Mouse (Mus musculus) olfactory bulb, adult 2 months (tissue): Measurements from ENCODE around the gene Rab3a. TPM values are rescaled to one million over a fixed set of nuclear protein-coding genes. Genes with fewer than 3 reads are reported as not detected.

Source experiments
- H3K27ac ChIP-seq: fragments of 200-500 bp; 2 replicates; pipeline ENCODE4 v1.5.1; 2012; ENCODE audit warnings: low read depth, low read length; ENCODE audit not compliant: insufficient read depth
- H3K4me1 ChIP-seq: fragments of 200-500 bp; 2 replicates; pipeline ENCODE4 v1.6.1; 2012; ENCODE audit warnings: low read length; ENCODE audit not compliant: control insufficient read depth, insufficient read depth
- H3K4me3 ChIP-seq: fragments of 200-500 bp; 2 replicates; pipeline ENCODE4 v1.5.1; 2012; ENCODE audit warnings: mild to moderate bottlenecking, low read depth, low read length, moderate library complexity; ENCODE audit not compliant: insufficient read depth
- CTCF ChIP-seq: fragments of 200-500 bp; IDR thresholded peaks from 2 replicates; pipeline ENCODE4 v1.5.1; 2012; ENCODE audit warnings: low read depth, mild to moderate bottlenecking, low read length, moderate library complexity; ENCODE audit not compliant: insufficient read depth
- POLR2A ChIP-seq: fragments of 200-500 bp; IDR thresholded peaks from 2 replicates; pipeline ENCODE4 v1.6.1; 2012; ENCODE audit warnings: mild to moderate bottlenecking, low read depth, low read length, moderate library complexity; ENCODE audit not compliant: insufficient read depth
- WGBS: fragments of 180-500 bp; shearing (Covaris S2); methylation state at CpG from one replicate; pipeline ENCODE4 v1.1.7; 2018; 5-methylcytosine and 5-hydroxymethylcytosine counted together
- polyA plus RNA-seq: library from polyadenylated mRNA; stranded (reverse); fragments of >200 nt; gene quantifications from 2 replicates; pipeline ENCODE4 v1.2.4, GENCODE M21; 2012; ENCODE audit warnings: low replicate concordance; ENCODE audit not compliant: missing spikeins, insufficient read depth, insufficient read length

Gene Rab3a
- polyA plus RNA-seq, 1 experiment = 581 TPM

DNA sequence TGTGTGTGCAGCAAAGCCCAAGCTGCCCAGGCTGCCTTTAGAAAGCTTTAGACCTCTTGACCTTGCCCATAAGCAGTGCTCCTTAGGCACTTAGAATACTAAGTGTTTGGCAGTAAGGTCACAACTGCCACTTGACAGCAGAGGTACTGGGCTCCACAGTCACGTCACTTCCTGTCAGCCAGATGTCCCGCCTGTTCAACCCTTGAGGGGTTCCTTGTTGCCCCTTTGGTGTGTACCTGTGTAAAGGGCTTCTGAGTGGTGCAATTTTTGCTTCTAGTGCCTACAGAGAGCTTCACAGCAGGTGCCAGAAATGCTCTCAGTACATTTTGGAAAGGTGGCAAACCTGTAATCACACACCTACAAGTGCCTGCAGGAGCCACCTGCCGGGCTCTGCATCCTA, 16.3 kb upstream of the Rab3a start:
- whole genome bisulfite sequencing = 74% methylated on average over 3 of the region's 3 CpGs
- Histone ChIP-seq H3K4me1 (peaks cover 4% of the 10 kb centered on the region), H3K4me3 (no peak overlapping the region), H3K27ac (no peak overlapping the region)
- TF ChIP-seq CTCF (no peak), POLR2A (no peak)

DNA sequence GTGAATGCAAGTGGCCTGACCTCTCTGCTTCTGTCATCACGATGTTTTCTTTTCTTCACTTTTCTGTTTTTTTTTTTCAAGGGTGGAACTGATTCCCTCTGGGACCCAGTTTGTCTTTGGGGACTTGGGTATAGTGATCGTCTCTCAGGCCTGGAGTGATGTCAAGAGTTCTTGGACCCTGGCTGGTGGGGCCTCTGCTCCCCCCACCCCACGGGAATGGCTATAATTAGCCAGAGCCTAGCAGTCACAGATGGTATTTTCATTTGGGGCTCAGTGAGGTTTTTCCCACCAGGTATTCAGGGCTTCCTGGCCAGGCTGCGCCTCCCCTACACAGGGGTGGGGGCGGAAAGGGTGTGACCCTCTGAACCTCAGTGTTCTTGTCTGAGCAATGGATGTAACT, 12.8 kb upstream of the Rab3a start:
- TF ChIP-seq CTCF = no peak
- no peak for TF ChIP-seq POLR2A

DNA sequence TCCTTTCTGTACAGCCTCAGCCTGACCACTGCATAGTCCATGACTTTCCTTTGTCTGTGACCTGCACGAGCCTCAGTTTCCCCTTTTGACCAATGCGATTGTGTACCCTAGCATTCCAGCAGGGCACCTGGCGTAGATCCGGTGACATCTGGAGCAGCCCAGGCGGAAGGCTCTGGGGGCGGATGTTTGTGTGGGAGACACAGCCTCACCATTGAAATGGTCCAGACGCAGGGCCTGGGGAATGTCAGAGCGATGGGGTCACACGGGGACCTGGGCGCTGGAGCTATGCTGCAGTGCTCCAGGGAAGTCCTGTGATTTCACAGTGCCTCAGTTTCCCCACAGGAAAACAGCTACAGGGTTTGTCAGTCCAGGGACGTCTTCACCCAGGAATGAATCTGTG, 12.3 kb upstream of the Rab3a start:
- WGBS = 77% methylated on average over 11 of the region's 11 CpGs
- TF ChIP-seq CTCF = no peak
- TF ChIP-seq POLR2A = no peak
- no peak overlapping the region for H3K27ac ChIP-seq
- peaks cover 17% of the 10 kb centered on the region for H3K4me1 ChIP-seq
- no peak overlapping the region for H3K4me3 ChIP-seq

More for the DNA sequence above, 12.8 kb upstream of the Rab3a start:
- Histone ChIP-seq H3K4me1 (peaks cover 17% of the 10 kb centered on the region), H3K27ac (no peak overlapping the region), H3K4me3 (no peak overlapping the region)
- 56% methylated on average over 5 of the region's 5 CpGs for WGBS

DNA sequence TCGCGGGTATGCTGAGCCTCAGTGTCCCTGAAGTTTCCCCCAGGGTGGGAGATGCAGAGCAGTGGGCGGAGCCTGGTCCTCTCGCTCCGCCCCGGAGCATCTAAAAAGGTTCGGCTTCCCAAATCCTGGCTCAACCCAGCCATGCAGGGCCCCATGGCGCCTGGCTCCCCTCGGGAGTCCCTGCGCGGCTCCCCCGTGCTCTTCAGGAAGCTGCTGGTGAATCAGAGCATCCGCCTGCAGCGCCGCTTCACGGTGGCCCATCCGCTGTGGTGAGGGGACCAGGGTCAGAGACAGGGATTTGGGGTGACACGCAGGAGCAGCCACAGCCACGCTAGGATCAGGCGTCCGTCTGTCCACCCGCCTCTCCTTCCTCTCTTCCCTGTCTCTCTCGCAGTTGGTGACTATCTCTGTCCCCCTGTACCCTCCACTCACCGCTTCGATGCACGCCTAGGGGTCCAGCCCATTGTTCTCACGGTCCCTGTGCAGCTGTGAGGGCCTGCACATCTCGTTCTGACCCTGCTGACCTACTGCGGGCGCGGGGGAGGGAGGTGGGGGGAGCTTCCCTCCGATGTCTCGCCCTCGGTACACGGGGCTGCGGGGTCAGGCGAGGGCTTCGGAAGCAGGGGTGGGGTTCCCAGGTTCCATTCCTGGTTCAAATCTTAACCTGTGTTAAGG, 11.4 kb upstream of the Rab3a start:
- Histone ChIP-seq H3K27ac (no peak overlapping the region), H3K4me1 (peaks cover 17% of the 10 kb centered on the region), H3K4me3 (peak overlapping the region; percentile 34)
- 14% methylated on average over 38 of the region's 38 CpGs for WGBS
- TF ChIP-seq CTCF (no peak), POLR2A (no peak)

DNA sequence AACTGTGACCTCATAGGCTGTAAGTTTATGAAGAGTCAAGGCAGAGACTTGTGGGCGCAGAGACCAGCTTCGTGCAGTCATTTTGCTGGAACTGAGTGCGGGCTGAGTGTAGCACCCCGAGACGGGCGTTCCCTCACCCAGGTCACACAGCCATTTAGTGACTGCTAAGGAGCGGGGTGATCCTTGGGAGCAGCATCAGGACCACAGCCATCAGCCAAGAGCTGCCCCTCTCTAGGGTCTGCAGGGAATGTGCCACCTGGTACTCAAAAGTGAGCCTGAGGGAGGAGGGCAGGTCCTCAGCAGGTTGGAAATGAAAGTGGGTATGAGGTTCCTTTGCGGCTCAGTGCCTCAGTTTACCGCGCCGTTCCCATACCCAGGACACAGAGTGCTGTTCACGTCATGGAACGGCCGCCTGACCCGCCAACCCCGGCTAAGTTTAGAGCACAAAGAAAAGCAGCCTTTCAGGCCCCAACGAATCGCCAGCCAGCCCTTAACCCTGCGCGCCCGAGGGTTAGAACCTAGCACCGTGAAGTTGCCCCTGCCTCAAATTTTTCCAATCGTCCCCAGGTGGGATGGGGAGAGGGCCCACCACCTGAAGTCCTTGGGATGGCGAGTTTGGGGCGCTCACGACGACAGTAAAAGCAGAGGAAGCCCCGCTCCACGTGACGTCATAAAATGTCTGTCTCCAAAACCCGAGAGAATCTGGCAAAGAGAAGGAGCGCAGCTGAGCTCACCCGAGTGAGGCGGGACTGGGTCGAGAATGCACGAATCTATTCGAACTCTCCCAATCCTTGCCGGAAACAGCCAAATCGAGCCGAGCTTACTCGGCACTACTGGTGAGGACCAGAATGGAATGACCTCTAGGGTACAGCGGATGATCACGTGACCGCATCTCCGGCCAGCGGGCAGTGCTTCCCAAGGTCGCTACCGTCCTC, 10.6 kb upstream of the Rab3a start:
- no peak overlapping the region for H3K27ac ChIP-seq
- H3K4me3 ChIP-seq = peak overlapping the region; percentile 34

DNA sequence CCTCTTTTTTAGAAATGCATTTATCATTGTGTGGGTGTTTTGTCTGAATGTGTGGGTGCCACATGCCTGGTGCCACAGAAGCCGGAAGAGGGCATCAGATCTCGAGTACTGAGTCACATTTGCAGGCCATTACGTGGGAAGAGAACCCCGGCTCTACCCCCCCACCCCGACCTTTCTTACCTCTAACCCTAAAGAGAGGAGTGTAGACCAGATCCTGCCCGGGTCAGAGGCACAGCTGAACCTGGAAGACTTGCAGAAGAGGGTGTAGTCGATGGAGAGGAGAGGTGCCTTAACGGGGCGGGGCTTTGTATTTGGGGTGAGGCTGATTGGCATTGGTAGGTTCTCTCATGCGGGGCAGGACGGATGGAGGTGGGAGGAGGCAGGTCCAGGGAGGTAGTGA, 9.7 kb upstream of the Rab3a start:
- Histone ChIP-seq H3K4me1 (peaks cover 18% of the 10 kb centered on the region), H3K4me3 (no peak overlapping the region), H3K27ac (no peak overlapping the region)
- 44% methylated on average over 11 of the region's 11 CpGs for WGBS
- no peak for TF ChIP-seq POLR2A

More for the DNA sequence above, 10.6 kb upstream of the Rab3a start:
- 6% methylated on average over 48 of the region's 48 CpGs for WGBS
- peaks cover 17% of the 10 kb centered on the region for H3K4me1 ChIP-seq
- no peak for TF ChIP-seq POLR2A
- no peak for TF ChIP-seq CTCF

DNA sequence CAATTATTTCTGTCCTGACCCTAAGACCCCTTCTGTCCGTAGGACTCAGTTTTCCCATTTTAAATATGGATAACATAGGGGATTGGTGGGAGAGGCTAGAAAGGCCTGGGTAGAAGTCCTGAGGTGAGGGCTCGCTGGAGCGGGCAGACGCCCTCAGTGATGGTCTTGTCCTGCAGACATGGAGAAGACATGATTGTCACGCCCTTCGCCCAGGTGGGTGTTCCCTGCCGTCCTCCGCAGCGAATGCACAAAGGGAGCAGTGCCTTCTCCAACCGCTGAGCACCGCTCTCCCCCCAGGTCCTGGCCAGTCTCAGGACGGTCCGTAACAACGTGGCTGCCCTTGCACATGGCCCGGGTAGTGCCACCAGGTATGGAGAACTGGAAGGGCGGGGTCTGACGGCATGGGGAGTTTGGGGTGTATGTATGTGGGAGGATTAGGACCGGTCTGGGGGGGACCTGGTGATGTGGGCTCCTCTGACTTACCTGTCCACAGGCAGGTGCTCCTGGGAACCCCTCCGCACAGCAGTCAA, 8.7 kb upstream of the Rab3a start:
- no peak overlapping the region for H3K27ac ChIP-seq
- TF ChIP-seq POLR2A (no peak), CTCF (no peak)
- 68% methylated on average over 19 of the region's 19 CpGs for WGBS
- peaks cover 21% of the 10 kb centered on the region for H3K4me1 ChIP-seq
- H3K4me3 ChIP-seq = no peak overlapping the region

DNA sequence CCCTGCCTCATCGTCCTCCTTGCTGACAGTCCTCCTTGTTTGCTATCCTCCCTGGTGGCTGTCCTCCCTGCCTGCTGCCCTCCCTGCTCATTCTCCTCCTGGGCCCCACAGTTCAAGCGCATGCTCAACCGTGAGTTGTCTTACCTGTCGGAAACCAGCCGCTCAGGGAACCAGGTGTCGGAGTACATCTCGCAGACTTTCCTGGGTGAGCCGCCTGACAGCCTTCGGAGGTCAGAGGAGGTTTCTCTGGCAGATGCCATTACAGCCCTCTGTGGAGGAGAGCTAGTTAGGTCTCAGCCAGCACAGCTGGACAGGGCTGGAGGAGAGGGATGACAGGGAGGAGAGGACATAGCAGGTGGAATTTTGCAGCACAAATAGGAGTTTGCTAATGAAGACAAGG, 7.8 kb upstream of the Rab3a start:
- no peak overlapping the region for H3K27ac ChIP-seq
- H3K4me3 ChIP-seq = no peak overlapping the region
- peaks cover 21% of the 10 kb centered on the region for H3K4me1 ChIP-seq
- 81% methylated on average over 9 of the region's 9 CpGs for WGBS
- TF ChIP-seq CTCF (no peak), POLR2A (no peak)

DNA sequence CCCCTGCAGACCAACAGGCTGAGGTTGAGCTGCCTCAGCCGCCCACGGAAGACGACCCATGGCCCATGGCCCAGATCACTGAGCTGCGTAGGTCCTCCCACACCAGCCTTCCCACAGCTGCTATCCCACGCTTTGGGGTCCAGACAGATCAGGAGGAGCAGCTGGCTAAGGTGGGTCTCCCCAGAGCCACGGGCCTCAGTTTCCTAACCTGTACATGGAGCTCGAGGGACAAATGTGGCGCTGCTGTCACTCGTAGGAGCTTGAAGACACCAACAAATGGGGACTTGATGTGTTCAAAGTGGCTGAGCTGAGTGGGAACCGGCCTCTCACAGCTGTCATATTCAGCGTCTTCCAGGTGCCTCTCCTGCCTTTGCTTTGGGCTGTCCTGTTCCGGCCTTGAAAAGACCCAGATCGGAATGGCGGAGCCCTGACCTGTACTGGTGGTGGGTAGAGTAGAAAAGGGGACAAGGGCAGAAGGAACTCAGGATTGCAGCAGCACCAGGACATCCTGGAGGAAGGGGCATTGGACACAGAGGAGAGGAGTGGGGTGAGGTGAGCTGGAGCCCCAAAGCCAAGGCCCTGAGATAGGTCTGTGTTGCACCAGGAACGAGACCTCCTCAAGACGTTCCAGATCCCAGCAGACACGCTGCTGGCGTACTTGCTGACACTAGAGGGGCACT, 7.1 kb upstream of the Rab3a start:
- Histone ChIP-seq H3K27ac (no peak overlapping the region), H3K4me3 (no peak overlapping the region), H3K4me1 (peaks cover 24% of the 10 kb centered on the region)
- 89% methylated on average over 18 of the region's 18 CpGs for WGBS
- TF ChIP-seq CTCF = no peak
- TF ChIP-seq POLR2A = no peak
